Mouse (Mus musculus) cerebellum, adult 9-10 months (tissue): ENCODE measurements around the gene Tlr5.

Source experiments
- DNase-seq: peaks from one replicate; pipeline ENCODE4 v3.0.0; 2022

Tlr5 gene

DNA sequence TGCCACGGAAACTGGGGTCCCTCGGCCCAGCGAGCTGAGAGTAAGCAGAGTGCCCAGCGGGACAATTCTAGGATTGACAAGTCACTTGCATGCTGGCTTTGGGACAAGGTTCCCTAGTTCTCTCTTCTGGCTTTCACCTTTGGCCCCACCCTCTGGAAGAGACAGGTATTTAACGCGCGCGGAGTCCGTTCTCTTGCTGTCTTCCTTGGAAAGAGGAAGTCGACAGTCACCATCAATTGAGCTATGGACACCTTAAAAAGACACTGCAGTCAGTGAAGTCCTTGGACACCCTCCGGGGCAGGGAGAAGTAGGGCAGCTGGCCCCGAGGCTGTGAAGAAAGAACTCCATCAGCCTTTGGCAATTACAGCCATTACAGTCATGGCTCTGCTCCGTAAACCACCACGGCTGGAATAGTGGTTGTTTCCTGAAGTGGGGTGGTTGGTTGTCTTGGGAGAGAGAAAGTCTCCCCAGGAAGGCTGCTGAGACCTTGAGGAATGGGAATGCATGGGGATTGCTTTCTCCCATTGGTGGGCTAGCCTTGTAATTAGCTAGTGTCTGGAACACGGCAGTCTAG lies 546 bp downstream of the Tlr5 start:
- DNase-seq, result no peak

DNA sequence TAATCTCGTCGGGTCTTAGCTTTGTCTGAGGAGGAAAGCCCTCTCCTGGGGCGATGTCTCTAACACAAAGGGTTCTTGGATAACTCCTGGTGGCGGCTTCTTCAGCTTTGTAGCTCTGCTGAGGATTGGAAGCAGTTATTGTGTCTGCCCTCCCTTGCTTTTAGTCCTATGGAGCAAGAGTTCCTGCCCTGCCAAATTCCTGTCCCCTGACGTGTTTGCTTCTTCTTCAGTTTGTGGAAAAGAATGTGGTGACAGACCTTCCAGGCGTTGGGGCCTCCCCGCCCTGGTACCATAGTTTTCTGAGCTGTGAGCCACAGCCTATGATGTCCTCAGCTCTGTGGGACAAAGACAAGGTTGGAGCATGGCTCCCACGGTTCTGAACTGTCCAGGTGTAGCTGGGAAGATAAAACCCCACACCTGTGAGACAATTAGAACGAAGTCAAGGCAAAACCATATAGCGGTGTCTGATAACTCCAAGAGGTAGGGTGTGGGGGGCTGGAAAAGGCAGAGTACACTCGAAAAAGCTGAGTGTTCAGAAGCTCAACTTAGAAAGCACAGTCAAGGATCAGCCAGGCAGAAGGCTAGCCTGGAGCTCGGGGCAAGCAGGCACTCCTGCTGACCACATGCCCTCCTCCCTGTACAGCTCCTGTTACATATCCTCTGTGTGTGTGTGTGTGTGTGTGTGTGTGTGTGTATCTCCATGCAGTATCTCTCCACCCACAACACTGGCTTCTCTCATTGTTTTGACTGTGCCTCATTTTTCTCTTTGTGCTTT lies 1.8 kb downstream of the Tlr5 start:
- DNase-seq, result no peak

- no peak for DNase-seq
Measured at GRCm38 (mm10) chr1:182957001-182957757, 2.6 kb downstream of the Tlr5 start.

DNA sequence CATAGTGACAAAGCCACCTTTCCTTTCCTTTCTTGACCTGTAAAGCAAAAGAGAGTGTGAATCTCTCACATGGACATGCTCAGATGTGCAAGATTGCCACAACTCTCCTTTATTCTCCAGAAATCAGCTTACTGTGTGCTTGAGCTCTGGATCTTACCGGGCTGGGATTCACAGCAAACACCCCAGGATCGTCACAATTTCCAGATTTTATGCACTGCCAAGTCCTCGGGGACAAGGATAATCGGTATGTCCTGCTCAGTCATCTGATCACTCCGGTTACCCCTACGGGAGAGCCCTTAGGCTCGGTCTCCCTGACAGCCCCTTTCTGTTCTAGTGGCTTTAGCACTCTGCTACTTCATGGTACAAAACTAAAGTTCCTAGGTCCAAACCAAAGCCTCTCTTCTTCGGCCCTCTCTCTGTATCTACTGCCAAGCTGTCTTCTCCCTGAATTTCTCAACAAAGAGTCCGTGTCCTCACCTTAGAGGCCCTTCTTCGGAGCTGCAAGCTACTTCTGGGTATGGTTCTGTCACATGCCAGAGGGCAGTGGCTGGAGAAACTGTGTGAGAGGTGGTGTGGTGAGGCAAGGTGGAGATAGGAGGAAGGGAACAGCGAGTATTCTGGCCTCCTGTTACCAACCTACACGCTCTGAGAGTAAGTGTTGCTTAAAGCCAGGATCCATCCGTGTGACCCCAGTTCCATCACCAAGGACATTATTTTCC lies 3.4 kb downstream of the Tlr5 start:
- DNase-seq, result no peak

GRCm38 (mm10) chr1:182958824-182959223 lies 4.2 kb downstream of the Tlr5 start:
- DNase-seq, result no peak

DNA sequence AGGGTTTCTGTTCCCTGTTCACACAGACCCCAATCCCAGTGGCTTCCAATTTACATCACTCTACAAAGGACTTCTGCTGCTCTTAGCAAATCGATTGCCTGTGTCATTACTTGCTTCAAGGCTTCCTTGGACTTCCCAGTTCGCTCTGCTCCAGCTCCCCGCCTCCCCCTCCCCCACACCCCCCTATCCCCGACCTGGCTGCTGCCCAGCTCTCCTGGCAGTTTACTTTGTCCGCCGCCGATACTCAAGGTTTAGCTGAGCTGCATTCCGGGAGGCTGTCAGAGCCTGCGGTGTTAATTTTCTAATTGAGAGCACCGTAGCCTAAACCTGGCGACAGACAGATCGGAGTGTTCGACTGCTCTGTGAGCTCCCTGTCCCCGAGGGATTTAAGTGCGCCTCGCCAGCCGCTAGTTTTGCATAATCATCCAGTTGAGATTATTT lies 4.7 kb downstream of the Tlr5 start:
- no peak for DNase-seq

DNA sequence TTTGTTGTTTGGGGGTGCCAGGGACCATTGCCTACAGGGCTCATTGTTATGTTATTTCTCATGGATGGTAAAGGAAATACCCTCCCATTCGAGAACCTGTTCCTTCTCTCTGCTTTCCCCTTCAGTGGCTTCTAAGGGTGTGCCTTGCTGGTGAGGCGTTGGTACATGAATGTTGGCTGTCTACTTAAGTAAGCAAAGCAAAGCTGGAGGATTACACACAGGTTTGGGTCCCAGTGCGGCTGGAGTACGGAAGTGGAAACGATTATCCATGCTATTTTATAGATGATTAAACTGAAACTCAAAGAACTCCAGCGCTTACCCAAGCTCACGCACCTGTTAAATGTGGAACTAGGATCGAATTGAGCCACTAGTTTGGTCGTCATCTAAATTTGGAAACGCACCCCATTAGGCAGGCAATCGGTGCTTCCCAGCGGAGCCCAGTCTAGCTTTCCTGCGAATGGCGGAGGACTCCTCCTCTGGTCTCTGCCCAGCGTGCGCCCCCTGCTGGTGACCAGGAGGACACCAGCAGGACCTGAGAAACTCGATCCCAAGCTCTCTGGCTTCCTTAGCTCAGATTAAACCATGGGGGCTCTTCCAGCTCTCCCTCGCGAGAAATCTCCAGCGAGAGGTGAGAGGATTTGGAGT lies 5.3 kb downstream of the Tlr5 start:
- peak; percentile 80 for DNase-seq

GRCm38 (mm10) chr1:182961076-182961475 lies 6.5 kb downstream of the Tlr5 start:
- no peak for DNase-seq

GRCm38 (mm10) chr1:182963329-182963728 lies 8.7 kb downstream of the Tlr5 start:
- no peak for DNase-seq

DNA sequence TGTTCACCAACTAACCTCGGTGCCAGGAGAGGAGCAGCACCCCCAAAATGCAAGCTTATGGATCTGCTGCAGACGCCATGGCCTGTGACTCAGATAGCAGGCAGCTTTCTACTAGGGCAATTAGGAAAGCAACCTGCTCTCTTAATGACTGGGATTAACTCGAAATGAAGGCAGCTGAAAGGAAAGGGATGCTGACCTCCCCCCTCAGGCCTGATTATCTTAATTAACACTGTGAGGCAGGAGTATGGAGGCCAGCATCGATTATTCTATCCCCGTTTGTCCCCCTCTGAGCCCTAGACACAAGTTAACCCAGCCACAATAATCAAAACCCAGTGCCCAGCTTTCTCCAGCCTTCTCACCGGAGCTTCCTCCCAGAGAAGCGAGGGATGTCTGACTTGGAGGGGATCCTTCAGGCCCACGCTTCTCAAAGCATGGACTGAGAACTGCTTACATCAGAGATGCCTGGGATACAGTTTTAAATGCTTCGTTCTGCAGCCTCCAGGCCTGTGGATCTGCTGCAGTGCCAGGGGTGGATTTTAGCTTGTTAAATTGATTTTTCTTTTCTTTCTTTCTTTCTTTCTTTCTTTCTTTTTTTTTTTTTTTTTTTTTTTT lies 10.4 kb downstream of the Tlr5 start:
- no peak for DNase-seq

DNA sequence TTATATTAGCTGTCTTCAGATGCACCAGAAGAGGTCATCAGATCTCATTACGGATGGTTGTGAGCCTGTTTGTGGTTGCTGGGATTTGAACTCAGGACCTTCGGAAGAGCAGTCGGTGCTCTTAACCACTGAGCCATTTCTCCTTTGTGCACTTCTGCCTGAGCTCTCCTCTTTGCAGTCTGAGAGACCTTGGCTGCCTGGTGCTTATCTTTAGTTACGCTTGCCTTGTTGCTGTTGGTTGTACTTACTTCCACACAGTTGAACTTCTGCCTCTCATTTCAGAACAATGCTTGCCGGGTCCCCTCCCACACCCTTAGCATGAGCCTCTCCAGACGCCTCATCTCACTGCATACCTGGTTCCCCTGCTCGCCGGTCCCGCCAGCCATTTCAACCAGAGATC lies 14.1 kb downstream of the Tlr5 start:
- DNase-seq, result no peak

- no peak for DNase-seq
Measured at GRCm38 (mm10) chr1:182972240-182972639, 17.7 kb downstream of the Tlr5 start.

DNA sequence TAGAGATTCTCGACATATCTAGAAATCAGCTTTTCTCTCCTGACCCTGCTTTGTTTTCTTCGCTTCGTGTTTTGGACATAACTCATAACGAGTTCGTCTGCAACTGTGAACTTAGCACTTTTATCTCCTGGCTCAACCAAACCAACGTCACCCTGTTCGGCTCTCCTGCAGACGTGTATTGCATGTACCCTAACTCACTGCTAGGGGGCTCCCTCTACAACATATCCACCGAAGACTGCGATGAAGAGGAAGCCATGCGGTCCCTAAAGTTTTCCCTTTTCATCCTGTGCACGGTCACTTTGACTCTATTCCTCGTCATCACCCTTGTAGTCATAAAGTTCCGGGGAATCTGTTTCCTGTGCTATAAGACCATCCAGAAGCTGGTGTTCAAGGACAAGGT lies 20.2 kb downstream of the Tlr5 start:
- DNase-seq, result no peak

- DNase-seq, result no peak
Measured at GRCm38 (mm10) chr1:182980702-182981101, 26.1 kb downstream of the Tlr5 start.

GRCm38 (mm10) chr1:182982995-182983394 lies 28.4 kb downstream of the Tlr5 start:
- peak; percentile 85 for DNase-seq

- no peak for DNase-seq
Measured at GRCm38 (mm10) chr1:182983496-182984127, 29.0 kb downstream of the Tlr5 start.

- no peak for DNase-seq
Measured at GRCm38 (mm10) chr1:182986243-182986642, 31.7 kb downstream of the Tlr5 start.

GRCm38 (mm10) chr1:182986750-182987149 lies 32.2 kb downstream of the Tlr5 start:
- DNase-seq, result no peak

DNA sequence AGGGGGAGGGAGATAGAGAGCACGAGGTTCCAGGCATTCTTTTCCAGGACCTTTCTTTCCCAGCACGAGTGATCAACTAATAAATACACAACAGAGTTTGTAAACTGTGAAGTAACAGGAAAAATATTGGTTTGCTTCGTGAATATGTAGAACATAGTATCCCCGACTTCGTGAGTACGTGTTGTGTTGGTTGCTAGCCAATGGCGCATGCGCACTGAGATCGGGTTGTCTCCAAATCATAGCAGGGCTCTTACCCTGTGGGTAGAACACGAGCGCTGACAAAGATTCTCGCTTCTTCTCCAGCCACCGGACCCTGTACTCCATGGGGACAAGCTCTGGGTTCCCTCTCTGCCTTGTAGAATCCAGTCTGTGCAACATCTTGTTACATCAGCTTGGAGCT lies 33.2 kb downstream of the Tlr5 start:
- no peak for DNase-seq

DNA sequence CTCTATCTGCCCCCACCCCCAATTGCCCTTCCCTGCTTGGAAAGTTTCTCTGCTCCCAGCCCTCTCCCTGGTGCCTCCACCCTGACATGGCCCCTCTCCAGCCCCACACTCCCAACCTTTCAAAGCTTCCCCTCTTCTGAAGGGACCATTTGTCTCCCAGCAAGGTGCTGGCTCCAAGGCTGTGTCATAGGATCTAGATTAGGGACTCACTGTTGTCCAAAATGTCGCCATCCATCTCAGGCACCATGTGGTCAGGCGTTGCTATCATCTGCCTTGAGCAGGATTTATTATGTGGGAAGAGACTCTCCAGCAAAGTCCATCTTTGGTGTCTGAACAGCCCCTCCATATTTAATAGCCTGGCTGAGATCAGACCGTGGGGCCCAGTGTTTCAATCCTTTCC lies 34.1 kb downstream of the Tlr5 start:
- DNase-seq, result no peak

DNA sequence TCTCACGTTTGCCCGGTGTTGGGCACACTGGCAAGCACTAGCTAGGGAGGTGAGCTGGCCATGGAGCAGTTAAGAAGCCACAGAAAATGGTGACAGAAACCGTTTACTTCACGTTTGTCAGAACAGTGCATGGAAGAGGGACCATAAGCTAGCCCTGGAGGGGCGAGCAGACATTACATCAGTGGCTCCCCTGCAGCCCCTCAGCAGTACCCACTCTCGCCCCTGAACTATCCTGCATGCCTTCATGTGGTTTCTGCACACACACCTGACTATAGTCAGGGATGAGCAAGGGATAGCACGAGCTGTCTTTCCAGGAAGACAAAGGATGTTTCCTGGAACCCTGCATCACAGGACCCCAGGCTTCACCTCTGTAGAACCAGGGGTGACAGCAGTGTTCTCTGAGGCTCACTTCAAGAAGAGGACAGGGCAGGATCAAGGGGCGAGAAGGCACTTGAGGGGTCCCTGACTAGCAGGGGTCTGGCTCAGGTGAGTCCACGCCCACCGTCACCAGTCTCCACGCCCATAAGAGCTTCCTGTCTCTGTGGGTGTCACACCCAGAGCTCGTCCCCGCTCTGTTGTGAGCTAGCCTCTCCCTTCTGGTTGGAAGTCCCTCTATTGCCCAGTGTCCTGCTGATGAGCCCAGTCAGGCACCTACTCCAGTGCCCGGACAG lies 35.6 kb downstream of the Tlr5 start:
- no peak for DNase-seq
